Mouse (Mus musculus) brain, embryonic 14.5 days (tissue): Measurements from ENCODE around the gene Prkd2.

ENCODE experiments used
- CTCF ChIP-seq: fragments of 200-500 bp; IDR thresholded peaks from 2 replicates; pipeline ENCODE4 v1.5.1; 2012; ENCODE audit warnings: inconsistent platforms, mild to moderate bottlenecking, moderate library complexity, borderline replicate concordance; ENCODE audit not compliant: insufficient read depth, insufficient read length; ENCODE audit errors: extremely low read depth
- POLR2A ChIP-seq: fragments of 200-500 bp; IDR thresholded peaks from 2 replicates; pipeline ENCODE4 v1.6.1; 2012; ENCODE audit warnings: mild to moderate bottlenecking, inconsistent platforms, borderline replicate concordance; ENCODE audit not compliant: poor library complexity, insufficient read depth, insufficient read length, severe bottlenecking; ENCODE audit errors: extremely low read depth

DNA sequence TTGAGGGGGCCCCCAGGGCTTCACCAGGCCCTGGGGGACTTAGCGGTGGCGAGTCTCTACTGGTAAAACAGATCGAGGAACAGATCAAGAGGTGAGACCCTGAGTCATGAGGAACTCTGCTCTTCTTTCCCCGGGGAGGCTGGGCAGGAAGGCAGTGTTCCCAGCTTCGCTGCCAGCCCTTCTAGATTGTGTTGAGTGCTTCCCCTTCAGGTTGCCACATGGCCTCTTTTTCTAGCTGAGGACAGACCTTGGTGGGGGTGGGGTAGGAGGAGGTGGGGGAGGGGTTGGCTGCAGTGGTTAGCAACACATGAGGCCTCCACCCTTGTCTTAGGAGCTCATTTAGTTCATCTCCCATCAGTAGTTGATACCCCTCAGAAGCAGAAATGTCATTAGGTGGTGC lies 16.1 kb upstream of the Prkd2 start:
- TF ChIP-seq CTCF = no peak
- TF ChIP-seq POLR2A = no peak
